Mouse (Mus musculus) fibroblast of lung, adult 2 months (primary cell): ENCODE measurements around the gene Krt7.

Source experiments
- DNase-seq: peaks from one replicate; pipeline ENCODE4 v3.0.0-alpha.2; 2011; ENCODE audit warnings: low read depth

Gene Krt7

DNA sequence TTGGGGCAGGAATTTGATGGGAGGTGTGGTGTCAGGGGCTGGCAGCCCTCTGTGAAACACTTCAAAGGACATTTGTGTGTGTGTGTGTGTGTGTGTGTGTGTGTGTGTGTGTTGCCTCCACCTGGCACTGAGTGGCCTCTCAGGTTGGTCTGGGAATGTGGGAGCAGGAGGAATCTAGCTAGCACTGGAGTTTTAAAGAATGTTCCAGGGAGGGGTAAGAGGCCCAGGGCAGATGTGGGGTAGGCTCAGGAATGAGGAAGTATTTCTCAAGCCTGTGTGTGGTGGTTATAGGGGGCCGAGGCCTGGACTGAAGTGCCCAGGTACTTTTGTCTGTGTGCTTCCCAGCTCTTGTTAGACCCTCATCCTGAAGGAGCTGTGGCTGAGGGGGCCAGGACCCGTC, at the start of gene Krt7:
Gene Krt7 (plus strand): TSS at position 269 of the 400 bp plus-strand sequence.
- no peak for DNase-seq

DNA sequence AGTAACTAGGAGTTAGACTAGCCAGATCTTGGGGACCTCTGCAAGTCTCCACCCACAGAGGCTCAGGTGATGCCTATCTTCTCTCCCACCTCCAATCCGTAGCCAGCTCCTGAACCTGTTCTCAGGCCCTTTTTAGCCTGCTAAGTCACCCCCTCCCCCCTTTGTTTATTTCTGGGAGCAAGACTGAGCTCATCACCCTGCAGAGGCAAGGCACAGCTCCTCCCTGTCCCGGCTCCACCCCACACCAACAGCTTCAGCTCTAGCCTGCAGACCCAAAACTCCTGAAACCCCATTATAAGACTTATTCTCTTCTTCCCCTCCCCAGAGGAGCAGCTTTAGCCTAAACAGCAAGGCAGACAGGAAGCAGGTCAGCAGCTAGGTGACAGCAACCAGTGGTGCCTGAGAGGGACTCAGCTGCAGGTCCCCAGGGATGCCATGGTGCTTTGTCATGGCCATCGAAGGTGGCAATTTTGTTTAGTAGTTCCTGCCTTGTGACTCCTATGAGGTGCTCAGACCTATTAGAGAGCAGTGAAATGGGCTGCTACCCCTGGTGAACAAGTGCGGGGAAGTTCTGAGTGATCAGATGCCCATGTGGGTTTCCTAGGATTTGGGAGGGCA, 48.3 kb upstream of the Krt7 start:
- DNase-seq, result no peak

DNA sequence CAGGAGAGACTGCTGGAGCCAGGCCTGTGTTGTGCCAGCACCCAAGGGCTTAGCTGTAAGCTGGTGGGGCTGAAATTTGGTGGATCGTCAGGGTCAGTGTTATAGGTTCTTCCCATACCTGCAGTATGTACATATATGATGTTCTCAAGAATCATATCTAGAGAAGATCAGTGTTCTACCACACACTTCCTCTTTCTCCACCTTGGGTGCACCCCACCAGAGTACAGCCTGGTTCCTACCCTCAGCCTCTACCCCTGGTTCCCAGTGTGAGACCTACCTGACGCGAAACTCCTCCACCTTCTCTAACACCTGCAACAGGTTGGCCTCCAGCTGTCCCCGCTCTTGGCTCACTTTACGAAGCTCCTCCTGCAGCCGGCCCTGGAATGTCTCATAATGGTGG, 46.9 kb upstream of the Krt7 start:
- no peak for DNase-seq

DNA sequence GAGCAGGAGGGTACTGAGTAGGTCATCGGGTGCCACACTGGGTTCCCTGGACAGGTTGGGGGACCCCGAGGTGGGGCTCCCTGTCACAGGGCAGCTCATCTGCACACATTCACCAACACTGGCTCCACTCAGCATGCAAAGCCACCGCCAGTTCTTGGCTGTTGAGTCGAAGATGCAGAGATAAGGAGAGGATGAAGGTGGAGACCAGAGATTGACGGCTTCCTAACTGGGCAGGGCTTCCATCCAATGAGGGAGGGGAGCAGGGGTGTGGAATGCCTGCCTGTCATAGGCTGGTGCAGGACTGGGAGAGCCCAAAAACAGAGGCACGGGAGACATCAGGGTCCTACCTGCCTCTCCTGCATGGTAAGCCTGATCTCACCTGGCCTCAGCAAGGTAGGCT, 46.4 kb upstream of the Krt7 start:
- no peak for DNase-seq

DNA sequence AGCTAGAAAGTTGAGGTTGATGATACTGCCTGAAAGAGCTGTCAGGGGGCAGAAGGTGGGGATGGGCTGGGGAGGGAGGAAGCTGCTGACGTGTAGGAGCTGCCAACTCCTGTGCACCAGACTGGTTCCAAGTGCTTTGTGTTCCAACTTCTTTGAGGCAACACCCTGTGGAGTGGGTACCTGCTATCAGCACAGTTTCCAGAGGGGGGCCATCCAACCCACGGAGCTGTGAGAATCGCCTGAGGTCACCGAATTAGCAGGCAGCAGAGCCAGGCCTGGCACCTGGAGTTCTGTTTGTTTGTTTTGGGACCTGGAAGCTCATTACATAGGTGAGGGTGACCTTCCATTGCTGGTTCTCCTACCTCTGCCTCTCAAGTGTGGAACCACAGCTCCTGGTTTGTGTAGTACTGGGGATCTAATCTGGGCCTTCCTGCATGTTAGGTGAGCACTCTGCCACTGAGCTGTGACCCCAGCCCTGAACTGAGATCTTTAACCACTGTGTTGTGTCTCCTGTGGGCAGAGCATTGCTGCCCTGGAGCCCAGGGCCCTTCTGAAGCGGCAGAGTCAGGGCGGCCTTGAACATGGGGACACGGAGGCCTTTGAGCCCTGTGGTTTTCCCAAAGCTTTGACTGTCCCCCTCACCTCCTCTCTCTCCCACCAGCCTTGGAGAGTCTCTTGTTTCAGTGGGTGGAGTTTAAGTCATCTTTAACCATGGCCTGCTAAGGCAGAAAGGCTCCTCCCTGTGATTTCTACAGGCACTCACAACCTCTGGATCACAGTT, 45.8 kb upstream of the Krt7 start:
- DNase-seq, result no peak

DNA sequence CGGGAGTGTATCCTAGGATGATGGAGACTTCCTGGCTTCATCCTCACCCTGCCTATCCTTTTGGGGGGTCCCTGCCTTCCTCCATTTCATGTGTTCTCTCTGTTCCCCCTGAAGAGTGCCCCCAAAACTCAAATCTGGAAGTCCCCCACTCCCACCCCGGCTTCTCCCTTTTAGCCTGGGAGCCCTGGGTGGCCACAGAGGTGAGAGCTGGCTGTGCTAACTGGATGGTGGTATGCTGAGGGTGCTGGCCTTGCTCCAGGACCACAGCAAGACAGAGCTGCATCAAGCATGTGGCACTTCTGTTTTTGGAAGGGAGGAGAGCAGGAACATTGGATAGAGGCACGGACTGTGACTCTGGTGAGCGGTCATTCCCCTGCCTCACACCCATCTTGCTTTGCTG, 45.1 kb upstream of the Krt7 start:
- no peak for DNase-seq

DNA sequence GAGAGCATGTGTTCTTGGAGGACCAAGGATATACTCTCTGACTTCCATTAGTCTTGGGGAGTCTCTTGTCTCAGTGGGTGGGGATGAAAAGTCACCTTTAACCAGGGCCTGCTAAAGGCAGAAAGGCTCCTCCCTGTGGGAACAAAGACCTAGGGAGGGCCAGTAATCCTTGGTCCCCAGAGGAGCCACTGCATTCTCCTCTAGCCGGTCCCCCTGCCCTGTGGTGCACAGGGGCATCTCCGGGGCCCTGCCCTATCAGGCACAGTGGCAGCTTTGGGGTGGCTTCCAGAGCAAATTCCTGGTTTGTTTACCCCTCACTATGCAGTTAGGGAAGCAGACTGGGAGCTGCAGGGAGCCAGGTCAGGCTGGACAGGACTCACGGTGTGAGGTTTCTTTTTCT, 44.4 kb upstream of the Krt7 start:
- no peak for DNase-seq

DNA sequence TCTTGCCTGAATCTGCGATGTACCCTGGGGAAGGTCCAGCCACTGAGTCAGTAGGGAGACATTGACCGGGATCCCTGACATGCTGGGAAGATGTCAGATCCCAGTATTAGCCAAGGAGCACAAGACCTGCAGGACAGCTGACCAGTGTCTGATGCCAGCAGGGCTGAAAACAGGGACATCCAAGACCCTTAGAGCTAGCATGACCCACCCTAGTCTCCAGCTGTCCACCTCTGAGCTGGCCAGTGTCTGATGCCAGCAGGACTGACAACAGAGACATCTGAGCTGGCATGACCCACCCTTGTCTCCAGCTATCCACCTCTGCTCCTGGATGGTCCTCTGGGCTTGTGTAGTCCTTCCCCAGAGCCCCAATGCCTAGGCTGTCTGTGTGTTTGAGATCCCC, 43.9 kb upstream of the Krt7 start:
- DNase-seq, result no peak

DNA sequence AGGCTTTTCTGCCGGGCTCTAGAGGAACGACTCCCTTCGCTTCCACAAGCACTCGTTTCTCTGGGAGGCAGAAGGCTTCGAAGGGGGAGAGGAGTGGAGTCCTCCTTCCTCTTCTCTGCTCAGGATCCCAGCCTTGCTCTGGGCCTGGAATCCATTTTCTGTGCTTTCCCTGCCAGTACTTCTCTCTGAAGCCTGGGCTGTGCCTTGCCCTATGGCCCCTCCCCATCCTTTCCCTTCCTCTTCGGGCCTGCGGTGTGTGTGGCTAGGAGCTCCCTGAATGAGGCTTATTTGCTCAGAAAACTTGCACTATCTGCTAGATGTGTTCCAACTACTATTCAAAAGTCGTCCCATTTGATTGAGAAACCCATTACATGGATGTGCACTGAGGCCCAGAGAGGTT, 43.3 kb upstream of the Krt7 start:
- DNase-seq, result no peak

DNA sequence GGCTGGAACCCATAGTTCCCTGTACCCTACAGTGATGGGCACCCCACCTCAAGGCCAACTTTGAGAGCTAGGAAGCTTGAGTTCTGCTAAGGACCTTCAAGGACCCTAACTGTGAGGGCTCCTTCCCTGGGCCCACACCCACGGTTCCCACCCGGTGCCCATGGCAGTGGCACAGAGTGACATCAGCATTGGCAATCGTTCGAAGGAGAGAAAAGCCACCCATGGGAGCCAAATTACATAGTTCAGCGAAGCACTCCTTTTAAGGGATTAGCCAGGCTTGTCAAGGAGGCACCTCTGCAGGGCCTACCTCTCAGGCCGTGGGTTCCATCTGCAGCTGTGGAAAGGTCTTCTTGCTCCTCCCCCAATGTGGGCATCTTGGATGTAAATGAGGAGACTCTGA, 42.8 kb upstream of the Krt7 start:
- no peak for DNase-seq

DNA sequence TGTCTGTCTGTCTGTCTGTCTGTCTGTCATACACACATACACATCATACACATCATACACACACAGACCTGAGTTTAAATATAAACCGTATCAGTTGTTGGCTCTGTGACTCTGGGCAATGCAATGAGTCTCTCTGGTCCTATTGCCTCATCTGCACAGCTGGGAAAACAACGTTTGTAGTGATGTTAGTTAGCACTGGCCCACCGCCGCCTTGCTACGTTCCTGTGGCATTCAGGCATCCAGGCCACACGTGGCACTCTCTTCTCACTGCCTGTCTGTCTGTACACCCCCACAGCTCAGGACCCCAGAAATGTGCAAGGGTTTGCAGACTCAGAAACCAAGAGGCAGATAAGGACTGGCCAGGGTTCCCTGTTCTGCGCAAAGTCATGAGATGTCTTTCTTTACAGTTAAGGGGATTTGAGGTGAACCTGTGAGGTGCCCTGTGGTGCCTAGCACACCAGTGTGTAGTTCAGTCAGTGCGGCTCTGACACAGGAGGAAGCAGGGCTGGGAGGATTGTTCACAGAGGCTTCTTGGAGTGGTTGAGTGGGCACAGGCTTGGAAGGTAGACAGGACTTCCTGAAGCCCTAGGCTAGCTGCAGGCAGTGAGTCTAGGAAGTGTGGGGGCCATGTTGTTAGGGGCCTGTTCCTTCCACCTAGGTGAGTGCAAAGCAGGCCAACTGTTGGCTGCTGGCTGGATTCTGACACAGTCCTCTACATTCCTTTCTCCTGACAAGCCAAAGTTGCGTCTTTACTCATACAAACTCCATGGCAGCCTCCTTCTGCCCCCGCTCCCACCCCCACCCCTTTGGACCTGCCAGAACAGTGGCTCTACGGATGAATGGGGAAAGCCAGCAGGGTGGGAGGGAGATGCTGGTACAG, 42.1 kb upstream of the Krt7 start:
- peak; percentile 78 for DNase-seq

DNA sequence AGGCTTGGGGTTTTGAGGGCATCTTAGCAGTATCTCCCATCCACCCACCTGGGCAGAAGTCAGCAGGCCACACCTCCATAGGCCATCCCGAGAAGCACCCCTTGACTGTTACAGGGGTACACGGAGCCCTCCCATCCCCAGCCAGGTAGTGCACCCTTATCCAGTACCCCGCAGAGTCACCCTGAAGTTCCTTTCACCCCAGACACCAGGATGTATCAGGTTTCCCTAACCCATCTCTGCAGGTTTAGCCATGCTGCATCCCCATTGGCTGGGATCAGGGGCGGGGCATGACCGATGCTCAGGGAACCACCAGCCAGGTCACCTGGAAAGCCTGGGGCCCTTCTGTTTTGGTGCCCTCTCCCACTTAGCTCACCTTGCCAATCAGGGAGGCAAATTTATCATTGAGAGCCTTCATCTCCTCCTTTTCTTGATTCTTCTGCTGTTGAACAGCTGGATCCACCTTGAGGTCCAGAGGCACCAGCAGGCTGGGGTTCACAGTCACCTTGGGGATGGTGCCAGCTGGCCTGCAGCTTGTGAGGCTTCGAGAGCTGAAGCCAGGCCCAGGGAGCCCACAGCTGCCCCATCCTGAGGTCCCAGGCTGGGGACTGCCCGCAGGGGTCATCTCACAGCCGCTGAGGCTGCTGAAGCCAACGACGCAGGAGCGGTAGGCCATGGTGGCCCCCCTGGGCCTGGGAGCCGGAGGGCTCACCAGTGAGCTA, 41.3 kb upstream of the Krt7 start:
- DNase-seq, result no peak

DNA sequence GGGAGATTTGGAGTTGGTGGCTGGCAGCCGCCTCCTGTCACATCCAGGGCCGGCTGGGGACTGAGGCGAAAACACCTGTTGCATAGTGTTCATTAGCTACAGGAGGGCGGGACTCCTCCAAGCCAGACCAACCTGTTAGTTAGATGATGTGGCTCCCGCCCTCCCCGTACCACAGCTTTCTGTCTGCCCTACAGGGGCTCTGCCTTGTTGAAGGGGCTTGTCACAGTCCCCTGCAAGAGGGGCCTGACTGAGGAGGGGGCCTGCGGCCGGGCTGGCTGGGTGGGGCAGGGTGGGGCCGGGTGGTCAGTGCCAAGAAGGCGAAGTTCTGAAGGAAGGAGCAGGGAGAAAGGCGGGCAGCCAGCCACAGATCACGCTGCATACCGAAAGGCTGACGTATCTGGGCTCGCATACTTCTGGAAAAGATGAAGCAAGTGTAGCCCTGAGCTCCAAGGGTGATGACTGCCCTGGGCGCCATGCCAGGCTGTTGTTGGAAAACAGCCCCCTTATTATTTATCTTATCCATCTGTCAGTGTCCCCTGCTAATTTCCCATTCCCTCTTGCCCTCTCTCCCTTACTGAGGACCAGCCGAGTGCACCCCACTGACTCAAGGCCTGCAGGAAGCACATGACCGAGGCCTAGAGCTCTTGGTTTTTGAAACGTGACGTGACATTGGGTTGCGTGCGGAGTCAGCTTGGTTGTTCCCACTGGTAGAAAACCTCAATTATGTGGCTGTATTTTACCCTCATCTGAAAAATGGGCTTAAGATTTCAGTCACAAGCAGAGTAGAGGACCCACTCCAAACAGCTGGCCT, 40.5 kb upstream of the Krt7 start, which contains the start of gene Krt80:
Gene Krt80 (minus strand): TSS at position 62 of the 811 bp plus-strand sequence.
- peak; percentile 94 for DNase-seq

DNA sequence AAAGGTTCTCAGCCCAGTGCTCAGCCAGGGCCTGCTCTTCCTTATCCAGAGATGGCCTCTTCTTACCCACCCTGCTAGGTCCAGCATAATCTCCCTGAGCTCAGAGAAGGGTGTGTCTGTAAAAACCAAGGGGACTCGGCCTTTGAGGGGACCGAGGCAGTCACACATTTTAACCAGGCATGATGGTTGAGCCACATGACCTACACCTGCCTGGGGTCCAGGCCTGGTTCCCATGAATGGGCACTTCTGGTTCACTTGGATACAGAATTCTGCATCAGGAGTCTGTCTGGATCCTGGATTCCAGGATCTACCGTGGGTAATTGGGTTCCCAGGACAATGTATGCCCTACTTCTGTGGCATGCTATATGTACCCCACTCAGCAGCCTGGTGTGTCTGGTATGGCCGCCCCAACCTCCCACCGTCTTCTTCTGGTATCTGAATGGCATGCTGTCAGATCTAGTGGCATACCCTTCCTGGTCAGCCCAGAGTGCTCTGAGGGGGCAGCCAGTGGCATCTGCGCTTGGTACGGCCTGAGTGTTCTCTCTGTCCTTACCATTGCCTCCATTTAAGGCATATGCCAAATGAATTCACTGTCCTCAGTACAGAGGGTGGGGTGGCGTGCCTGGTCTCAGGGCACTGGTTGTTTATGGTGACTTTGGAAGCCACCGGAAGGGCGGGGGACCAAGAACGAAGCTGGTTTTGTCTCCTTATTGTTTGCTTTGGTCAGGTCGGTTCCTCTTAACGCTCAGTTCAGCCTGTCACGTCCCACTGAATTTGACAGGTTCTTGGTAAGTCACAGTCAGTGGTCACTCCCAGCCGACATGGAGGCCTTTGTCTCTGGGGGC, 39.5 kb upstream of the Krt7 start:
- DNase-seq, result no peak

DNA sequence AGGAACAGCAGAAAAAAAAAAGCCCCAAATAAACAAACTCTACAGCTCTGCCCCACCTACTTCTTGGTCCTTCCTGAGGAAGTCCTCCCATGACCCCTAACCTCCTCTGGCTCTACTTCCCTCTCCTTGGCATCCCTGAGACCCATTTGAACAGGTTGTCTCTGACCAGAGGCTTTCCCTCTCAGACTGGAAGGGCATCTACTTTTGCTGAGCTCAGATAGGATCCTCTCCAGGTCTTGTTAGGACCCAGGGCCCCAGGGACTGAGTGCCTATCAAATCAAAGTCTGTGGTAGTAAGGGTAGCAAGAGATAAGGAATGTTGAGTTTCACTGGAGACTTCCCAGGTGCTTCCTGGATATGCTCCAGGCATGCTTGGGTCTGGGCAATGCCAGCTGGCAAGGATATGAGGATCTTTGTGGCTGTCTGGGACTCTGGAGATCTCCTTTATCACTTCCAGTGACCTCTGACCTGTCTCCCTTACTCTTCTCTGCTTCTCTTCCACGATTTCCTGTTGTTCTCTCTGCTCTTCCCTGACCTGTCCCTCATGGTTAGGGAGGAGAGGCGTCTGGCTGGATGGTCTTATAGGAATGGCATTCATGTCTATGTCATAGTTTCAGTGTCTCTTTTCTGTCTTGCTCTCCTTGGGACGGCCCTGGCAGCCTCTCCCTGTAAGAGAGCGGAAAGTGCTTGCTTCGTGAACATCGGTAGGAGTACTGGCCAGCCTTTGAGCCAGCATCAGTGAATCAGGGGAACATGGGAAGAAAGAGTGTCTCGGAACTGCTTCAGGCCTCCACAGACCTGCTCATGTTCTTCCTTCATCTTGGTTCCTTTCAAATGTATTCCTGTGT, 38.5 kb upstream of the Krt7 start:
- no peak for DNase-seq

DNA sequence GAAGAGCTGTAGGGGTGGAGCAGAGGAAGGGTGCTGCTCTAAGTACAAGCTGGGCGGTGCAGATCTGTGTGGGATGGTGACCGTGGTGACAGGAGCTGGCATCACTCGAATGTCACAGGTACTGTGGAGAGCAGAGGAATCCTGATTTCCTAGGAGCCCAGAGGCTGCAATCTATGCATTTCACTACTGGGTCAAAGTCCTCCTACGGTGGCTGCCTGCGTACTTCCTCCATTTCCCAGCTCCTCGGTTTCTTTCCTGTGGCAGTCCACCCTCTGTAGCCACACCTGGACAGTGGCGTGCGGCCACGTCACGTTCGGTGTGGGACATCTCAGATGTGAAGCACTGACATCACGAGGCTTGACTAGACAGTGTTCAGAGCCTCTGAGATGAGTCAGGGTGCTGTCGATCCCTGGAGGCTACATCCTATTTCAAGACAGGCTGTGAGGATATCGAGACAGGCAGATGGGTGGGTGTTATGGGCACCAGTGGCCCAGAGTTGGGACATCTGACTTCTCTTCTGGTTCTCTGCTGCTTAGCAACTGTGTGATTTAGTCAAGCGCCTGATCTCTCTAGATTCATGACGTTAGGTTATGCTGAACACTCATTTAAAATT, 37.5 kb upstream of the Krt7 start:
- DNase-seq, result no peak

DNA sequence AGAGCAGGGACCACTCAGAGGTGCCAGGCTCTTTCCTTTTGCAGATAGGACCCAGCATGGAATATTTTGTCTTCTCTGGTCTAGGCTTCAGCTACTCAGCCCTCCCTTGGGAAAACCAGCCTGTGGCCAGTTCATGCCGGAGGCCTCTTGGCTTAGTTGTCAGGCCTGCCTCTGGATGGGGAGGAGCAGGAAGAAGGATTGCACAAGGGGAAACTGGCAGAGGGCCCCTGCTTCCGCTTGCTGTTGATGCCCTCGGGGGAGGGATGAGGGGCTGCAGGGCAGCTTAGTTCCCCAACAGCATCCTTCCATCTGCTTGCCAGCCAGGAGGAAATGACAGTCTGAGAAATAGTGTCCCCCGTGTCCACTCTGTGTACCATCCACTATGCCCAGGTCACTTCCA, 36.0 kb upstream of the Krt7 start:
- DNase-seq, result no peak

DNA sequence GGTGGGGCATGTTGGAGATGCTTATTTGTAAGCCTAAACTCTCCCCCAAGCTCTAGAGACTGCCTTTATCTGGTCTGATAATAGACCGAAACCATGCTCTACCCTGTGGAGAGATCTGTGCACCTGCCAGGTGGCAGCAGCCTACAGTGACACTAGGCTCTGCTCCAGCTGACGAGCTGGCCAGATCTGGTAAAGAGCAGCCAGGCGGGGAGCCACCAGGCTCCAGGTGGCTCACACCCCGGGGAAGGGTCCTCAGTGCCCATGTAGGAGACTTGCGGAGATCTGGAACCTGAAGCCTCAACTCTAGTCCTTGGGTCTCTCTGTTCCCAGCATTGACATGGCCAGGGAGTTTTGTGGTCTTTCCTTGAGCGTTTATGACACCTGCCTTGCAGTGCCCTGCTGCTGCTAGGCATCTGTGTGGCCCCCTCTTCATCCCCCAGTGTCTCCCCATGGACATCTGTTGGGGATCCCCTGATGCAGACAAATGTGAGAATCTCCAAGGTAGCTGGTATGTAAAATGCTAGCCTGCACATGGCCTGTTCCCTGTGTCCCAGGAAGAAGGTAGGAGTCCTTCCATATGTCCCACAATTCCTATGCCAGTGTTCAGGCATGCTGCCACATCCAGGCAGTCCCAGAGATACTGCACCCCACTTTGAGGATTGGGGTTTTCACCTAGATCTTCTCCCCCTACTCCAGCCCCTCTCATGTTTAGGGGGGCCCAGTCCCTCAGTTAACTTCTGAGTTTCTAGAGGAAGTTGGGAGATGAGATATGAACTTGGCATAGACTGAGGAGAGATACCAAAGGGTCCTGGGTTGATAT, 34.7 kb upstream of the Krt7 start:
- DNase-seq, result no peak
